In the genomic region with DNA sequence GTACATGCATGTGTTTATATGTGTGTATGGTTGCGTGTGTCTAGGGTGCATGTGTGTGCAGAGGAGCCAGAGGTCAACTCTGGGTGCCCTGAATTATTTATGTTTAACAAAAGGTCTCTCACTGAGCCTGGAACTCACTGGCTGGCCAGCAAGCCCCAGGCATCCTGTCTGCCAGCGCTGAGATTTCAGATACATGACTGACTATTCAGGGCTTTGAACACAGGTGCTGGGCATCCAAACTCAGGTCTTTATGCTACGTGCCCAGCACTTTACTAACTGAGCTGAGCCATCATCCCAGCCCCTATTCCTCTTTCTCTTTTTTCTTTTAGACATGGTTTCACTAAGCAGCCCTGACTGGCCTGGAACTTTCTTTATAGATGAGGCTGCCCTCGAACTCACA, we compare ENCODE assay signal across 28 mouse cellular contexts.
"Had no signal": no experiment of that assay in that cellular context is flagged by ENCODE, and none has a peak within 500 bp of the region (broad histone marks: within the 10 kb centered on the region; RNA-seq: fewer than 3 reads in every experiment).

No protein-coding gene starts in this region.

- H3K4me2 ChIP-seq: embryonic facial prominence, embryonic 12.5 days; embryonic facial prominence, embryonic 13.5 days; embryonic facial prominence, embryonic 15.5 days; forebrain, embryonic 12.5 days; forebrain, embryonic 13.5 days; forebrain, embryonic 15.5 days had no signal

- H3K27me3 ChIP-seq: embryonic facial prominence, embryonic 12.5 days; embryonic facial prominence, embryonic 13.5 days; embryonic facial prominence, embryonic 15.5 days; forebrain, embryonic 12.5 days; forebrain, embryonic 13.5 days; forebrain, embryonic 15.5 days had no signal

- H3K27ac ChIP-seq: embryonic facial prominence, embryonic 10.5 days; embryonic facial prominence, embryonic 12.5 days; embryonic facial prominence, embryonic 13.5 days; embryonic facial prominence, embryonic 15.5 days; forebrain, embryonic 10.5 days; forebrain, embryonic 12.5 days; forebrain, embryonic 13.5 days; forebrain, embryonic 15.5 days; gastrocnemius, adult 2 months; heart, adult 2 months had no signal

- H3K9ac ChIP-seq: embryonic facial prominence, embryonic 12.5 days; embryonic facial prominence, embryonic 13.5 days; embryonic facial prominence, embryonic 15.5 days; forebrain, embryonic 12.5 days; forebrain, embryonic 13.5 days; forebrain, embryonic 15.5 days; forebrain, postnatal 0 days had no signal

- H3K9me3 ChIP-seq: embryonic facial prominence, embryonic 10.5 days; embryonic facial prominence, embryonic 12.5 days; embryonic facial prominence, embryonic 13.5 days; embryonic facial prominence, embryonic 15.5 days; forebrain, embryonic 10.5 days; forebrain, embryonic 12.5 days; forebrain, embryonic 13.5 days; forebrain, embryonic 15.5 days had no signal

- ATAC-seq: forebrain, embryonic 13.5 days; forebrain, embryonic 14.5 days; forebrain, embryonic 15.5 days; forebrain, embryonic 16.5 days; forebrain, postnatal 0 days had no signal

- H3K4me3 ChIP-seq: embryonic facial prominence, embryonic 10.5 days; embryonic facial prominence, embryonic 12.5 days; embryonic facial prominence, embryonic 13.5 days; embryonic facial prominence, embryonic 15.5 days; erythroblast, embryonic 14.5 days; forebrain, embryonic 10.5 days; forebrain, embryonic 12.5 days; forebrain, embryonic 13.5 days; forebrain, embryonic 15.5 days; gastrocnemius, adult 2 months; heart, adult 2 months had no signal

- H3K36me3 ChIP-seq: embryonic facial prominence, embryonic 10.5 days; embryonic facial prominence, embryonic 12.5 days; embryonic facial prominence, embryonic 13.5 days; embryonic facial prominence, embryonic 15.5 days; forebrain, embryonic 10.5 days; forebrain, embryonic 12.5 days; forebrain, embryonic 15.5 days had no signal

- H3K4me1 ChIP-seq: forebrain, embryonic 12.5 days had no signal

- DNase-seq: cerebellum, adult 2 months; cerebellum, adult 8-10 months; cerebellum, adult 9-10 months; cerebellum, adult 9-11 months; cerebellum, postnatal 10 days; cerebellum, postnatal 14 days; cerebellum, postnatal 25 days; cerebellum, postnatal 36 days; embryo, embryonic 11 days; forebrain, postnatal 0 days; gastrocnemius, adult 2 months; gastrocnemius, postnatal 10 days; gastrocnemius, postnatal 14 days; gastrocnemius, postnatal 25 days; gastrocnemius, postnatal 36 days; heart, adult 18-20 months; heart, adult 2 months had no signal
